Mouse (Mus musculus): ENCODE data around the gene Xpo5. TPM values are rescaled to one million over a fixed set of nuclear protein-coding genes. Genes with fewer than 3 reads are reported as not detected.

The Xpo5 gene
- polyA plus RNA-seq, 1 experiment: 57.0 TPM

DNA sequence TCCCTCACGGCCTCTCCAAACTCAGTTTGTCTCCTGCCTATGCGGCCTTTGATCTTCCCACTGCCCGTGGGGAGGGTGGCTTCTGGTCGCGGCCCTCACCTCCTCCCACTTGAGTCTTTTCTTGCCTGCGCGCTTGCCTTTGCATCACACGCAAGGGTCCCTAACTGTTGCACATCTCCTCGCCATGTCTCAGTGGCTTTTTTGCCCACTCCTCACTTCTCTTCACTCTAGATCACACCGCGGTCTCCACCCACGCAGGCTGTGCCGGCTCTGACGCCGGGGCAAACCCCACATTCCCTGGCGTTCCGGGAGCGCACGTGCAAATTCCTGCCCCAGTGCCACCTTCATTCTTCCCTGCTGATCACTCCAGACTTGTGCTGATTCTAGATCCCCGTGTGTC is 496 bp downstream of the Xpo5 start:
- TF ChIP-seq CTCF (IDR thresholded peaks at IDR 0.05; ENCODE audit: borderline replicate concordance, extremely low read depth, insufficient read depth, insufficient read length): no peak
- TF ChIP-seq POLR2A (IDR thresholded peaks at IDR 0.05; ENCODE audit: borderline replicate concordance, extremely low read depth, insufficient read depth, insufficient read length, poor library complexity, severe bottlenecking): no peak
- no peak for DNase-seq (ENCODE audit: low read depth)

DNA sequence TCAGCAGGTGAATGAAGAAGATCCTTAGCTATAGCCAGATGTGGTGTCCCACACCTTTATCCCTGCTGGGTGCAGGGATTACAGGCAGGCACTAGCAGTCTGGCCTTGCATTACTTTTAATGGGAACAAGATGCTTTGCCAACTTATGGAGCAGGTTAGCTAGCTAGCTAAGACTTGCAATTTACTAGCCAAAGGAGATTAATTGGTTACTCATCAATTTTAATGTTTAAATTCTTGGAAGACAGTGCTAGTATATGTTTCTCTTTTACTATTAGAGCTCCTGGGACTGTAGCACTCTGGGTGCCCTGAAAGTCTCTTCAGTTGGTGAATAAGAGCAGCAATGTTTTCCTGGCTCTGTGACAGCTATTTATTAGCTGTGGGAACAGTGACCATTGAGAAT is 4.1 kb downstream of the Xpo5 start:
- TF ChIP-seq POLR2A (IDR thresholded peaks at IDR 0.05; ENCODE audit: borderline replicate concordance, extremely low read depth, insufficient read depth, insufficient read length, poor library complexity, severe bottlenecking) (no peak), CTCF (IDR thresholded peaks at IDR 0.05; ENCODE audit: borderline replicate concordance, extremely low read depth, insufficient read depth, insufficient read length) (no peak)
- no peak for DNase-seq (ENCODE audit: low read depth)

DNA sequence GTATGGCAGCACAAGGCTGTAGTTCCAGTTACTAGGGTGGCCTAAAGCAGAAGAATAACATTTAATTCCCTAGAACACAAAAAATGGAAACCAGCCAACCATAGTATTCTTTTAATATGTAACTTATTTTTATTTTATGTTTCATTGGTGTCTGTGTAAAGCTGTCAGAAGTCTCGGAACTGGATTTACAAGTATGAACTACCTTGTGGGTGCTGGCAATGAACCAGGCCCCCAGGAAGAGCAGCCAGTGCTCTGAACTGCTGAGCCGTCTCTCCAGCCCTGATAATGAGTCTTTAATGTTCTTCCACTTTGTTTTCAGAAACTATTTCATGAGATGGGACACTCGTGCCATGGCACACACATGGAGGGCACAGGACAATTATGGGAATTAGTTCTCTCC is 8.0 kb downstream of the Xpo5 start:
- TF ChIP-seq POLR2A (IDR thresholded peaks at IDR 0.05; ENCODE audit: borderline replicate concordance, extremely low read depth, insufficient read depth, insufficient read length, poor library complexity, severe bottlenecking): no peak
- TF ChIP-seq CTCF (IDR thresholded peaks at IDR 0.05; ENCODE audit: borderline replicate concordance, extremely low read depth, insufficient read depth, insufficient read length): no peak
- DNase-seq (ENCODE audit: low read depth): no peak

DNA sequence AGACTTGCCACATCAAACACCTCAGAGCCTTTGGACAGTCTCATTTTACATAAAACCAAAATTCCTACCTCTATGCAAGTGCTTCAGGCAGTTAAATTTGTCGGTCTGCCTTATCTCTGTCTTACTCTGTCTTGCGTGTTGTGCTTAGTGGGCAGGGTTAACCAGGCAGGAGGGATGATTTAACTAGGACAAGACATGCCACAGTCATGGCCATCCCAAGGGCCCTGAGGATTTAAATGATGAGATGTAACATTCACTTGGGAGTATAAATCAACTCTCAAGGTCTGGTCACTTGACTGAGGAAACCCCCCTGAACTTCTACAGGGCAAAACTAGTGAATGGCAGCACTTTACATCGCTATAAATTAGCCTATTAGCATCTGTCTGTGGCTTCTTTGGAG is 19.0 kb downstream of the Xpo5 start:
- no peak for DNase-seq (ENCODE audit: low read depth)
- TF ChIP-seq POLR2A (IDR thresholded peaks at IDR 0.05; ENCODE audit: borderline replicate concordance, extremely low read depth, insufficient read depth, insufficient read length, poor library complexity, severe bottlenecking): no peak
- TF ChIP-seq CTCF (IDR thresholded peaks at IDR 0.05; ENCODE audit: borderline replicate concordance, extremely low read depth, insufficient read depth, insufficient read length): no peak

DNA sequence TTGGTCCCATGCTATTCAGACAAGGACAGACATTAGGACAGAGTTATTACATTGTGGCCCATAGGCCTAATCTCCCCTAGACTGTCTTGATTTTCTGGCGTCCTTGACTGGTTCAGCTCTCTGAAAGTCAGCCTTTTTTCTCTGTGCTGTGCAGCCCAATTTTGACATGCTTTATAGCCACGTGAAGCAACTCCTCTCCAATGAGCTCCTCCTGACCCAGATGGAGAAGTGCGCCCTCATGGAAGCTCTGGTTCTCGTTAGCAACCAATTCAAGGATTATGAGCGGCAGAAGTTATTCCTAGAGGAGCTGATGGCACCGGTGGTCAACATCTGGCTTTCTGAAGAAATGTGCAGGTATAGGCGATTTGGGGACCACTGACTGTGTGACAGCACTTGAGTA is 25.0 kb downstream of the Xpo5 start:
- TF ChIP-seq CTCF (IDR thresholded peaks at IDR 0.05; ENCODE audit: borderline replicate concordance, extremely low read depth, insufficient read depth, insufficient read length) (no peak), POLR2A (IDR thresholded peaks at IDR 0.05; ENCODE audit: borderline replicate concordance, extremely low read depth, insufficient read depth, insufficient read length, poor library complexity, severe bottlenecking) (no peak)
- no peak for DNase-seq (ENCODE audit: low read depth)

DNA sequence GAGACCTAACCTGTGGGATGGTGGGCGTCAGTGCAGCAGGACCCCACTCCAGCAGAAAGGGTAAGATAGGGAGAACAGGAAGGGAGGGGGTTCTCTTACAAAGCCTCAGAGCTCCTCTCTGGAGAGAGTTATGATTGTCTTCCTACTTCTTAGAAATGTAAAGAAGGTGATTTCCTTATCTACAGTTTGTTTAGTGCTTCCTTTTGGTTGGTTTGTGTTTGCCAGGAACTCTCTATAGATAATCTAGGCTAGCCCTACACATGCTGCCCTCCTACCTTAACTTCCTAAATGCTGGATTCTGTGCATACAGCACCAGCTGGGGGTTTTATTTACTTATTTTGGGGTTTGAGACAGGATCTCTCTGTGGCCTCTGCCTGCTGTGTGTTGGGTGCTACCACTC is 33.5 kb downstream of the Xpo5 start:
- TF ChIP-seq POLR2A (IDR thresholded peaks at IDR 0.05; ENCODE audit: borderline replicate concordance, extremely low read depth, insufficient read depth, insufficient read length, poor library complexity, severe bottlenecking) (no peak), CTCF (IDR thresholded peaks at IDR 0.05; ENCODE audit: borderline replicate concordance, extremely low read depth, insufficient read depth, insufficient read length) (no peak)
- DNase-seq (ENCODE audit: low read depth): no peak

DNA sequence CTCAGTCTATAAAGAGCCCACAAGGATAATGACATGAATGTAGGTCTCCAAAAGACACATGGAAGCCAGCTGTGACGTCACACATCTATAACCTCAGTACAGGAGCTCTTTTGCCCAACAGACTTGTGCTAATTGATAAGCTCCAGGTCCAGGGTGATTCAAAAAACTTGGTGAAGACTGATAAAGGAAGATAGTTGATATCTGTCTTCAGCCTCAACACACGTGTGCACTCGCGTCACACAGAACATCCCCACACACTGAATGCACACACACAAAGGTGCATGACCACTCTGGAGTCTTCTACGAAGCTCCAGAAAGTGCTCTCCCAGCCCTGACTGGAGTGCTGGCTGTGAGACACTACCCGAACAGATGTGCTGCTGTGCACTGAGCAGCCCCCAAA is 34.5 kb downstream of the Xpo5 start:
- no peak for DNase-seq (ENCODE audit: low read depth)

DNA sequence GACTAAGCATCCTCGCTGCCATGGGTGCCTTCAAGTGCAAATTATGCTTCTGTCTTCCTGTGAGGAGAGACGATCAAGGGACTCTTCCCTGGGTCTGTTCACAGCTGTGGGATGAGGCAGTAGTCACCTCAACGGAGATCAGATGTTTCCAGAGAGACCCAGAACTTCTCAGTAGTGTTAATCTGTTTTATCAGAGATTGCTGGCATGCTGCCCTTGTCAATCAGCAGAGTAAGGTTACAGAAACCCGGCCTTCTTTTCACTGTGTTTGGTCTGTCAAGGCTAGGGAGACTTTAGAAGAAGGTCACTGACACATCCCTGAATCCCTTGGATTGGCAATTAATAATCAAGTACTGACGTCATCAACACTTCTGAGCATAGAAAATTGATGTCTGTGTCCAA is 34.9 kb downstream of the Xpo5 start:
- TF ChIP-seq POLR2A (IDR thresholded peaks at IDR 0.05; ENCODE audit: borderline replicate concordance, extremely low read depth, insufficient read depth, insufficient read length, poor library complexity, severe bottlenecking): no peak
- TF ChIP-seq CTCF (IDR thresholded peaks at IDR 0.05; ENCODE audit: borderline replicate concordance, extremely low read depth, insufficient read depth, insufficient read length): no peak
- DNase-seq (ENCODE audit: low read depth): no peak

More for the DNA sequence above, 34.5 kb downstream of the Xpo5 start:
- TF ChIP-seq POLR2A (IDR thresholded peaks at IDR 0.05; ENCODE audit: borderline replicate concordance, extremely low read depth, insufficient read depth, insufficient read length, poor library complexity, severe bottlenecking) (no peak), CTCF (IDR thresholded peaks at IDR 0.05; ENCODE audit: borderline replicate concordance, extremely low read depth, insufficient read depth, insufficient read length) (no peak)

DNA sequence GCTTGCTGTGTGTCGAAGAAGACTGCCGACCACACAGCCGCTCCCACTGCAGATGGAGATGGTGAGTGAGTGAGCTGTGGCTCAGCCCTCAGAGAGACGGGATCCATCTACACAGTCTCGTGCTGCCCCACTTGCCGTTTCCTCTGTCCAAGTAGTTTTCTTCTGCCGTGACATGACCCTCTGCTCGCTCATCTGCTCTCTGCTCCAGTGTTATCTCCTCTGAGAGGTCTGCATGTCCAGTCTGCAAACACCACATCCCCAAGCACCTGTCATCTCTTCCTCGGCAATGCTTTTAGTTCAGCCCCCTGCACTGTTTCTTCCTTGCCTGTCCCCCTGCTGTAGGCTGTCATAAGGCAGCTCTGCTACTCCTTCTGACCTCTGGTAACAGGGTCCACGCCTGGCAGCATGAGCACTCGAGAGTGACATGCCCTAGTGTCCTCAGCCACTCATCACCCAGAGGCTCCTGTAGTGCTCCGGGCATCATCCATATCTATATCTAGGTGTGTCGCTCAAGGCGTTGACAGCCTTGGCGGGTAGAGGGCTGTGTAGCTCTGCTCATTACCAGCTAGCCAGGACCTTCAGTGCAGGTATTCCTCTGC is 37.0 kb downstream of the Xpo5 start:
- TF ChIP-seq CTCF (IDR thresholded peaks at IDR 0.05; ENCODE audit: borderline replicate concordance, extremely low read depth, insufficient read depth, insufficient read length) (no peak), POLR2A (IDR thresholded peaks at IDR 0.05; ENCODE audit: borderline replicate concordance, extremely low read depth, insufficient read depth, insufficient read length, poor library complexity, severe bottlenecking) (no peak)
- DNase-seq (ENCODE audit: low read depth): no peak

DNA sequence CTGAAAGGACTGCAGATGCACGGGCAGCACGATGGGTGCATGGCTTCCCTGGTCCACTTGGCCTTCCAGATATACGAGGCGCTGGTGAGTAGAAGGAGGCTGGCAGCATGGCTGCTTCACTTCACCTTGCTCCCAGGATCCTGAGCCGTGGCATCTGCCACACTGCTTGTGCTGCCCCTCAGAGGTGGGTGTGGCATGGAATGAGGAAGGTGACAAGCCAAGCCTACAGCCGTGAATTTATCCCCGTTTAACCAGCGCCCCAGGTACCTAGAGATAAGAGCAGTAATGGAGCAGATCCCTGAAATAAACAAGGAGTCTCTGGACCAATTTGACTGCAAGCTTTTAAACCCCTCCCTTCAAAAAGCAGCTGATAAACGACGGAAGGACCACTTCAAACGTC is 38.9 kb downstream of the Xpo5 start:
- TF ChIP-seq POLR2A (IDR thresholded peaks at IDR 0.05; ENCODE audit: borderline replicate concordance, extremely low read depth, insufficient read depth, insufficient read length, poor library complexity, severe bottlenecking) (no peak), CTCF (IDR thresholded peaks at IDR 0.05; ENCODE audit: borderline replicate concordance, extremely low read depth, insufficient read depth, insufficient read length) (no peak)
- no peak for DNase-seq (ENCODE audit: low read depth)

DNA sequence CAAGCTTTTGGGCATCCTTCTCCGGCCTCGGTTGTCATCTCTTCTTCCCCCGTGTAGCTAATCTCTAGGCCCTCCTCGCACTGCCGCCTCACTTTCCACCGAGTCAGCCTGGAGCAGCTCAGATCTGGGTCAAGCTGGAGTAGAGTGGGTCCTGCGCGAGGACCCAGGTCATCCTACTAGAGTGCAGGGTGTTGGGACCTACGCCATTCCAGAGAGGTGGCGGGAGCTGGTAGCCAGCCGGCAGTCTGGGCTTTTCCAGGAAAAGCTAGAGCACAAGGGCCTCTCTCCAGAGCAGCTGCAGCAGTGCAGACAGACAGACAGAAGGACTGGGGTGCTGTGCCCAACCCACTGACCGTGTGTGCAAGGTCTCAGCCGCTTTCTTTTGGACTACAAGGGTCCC is 39.7 kb downstream of the Xpo5 start:
- TF ChIP-seq POLR2A (IDR thresholded peaks at IDR 0.05; ENCODE audit: borderline replicate concordance, extremely low read depth, insufficient read depth, insufficient read length, poor library complexity, severe bottlenecking): no peak
- TF ChIP-seq CTCF (IDR thresholded peaks at IDR 0.05; ENCODE audit: borderline replicate concordance, extremely low read depth, insufficient read depth, insufficient read length): no peak
- DNase-seq (ENCODE audit: low read depth): no peak

DNA sequence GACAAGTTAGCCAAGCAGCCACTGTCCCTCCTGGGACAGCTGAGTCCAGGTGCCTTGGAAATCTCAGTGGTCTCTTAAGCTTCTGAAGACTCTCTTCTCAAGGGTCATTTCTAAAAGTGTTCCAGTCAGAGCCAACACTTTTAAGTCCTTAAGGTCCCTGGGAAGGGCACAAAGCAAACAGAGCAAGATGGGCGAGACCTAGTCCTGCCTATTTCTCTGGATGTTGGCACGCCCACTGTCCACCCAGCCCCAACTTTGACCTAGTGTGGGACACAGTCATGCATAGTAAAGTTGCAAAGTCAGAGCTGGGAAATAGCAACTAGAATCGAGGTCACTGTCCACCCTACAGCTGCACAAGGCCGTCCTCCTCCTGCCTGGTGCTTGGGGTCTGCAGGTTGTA is 40.4 kb downstream of the Xpo5 start:
- no peak for TF ChIP-seq CTCF (IDR thresholded peaks at IDR 0.05; ENCODE audit: borderline replicate concordance, extremely low read depth, insufficient read depth, insufficient read length)
- TF ChIP-seq POLR2A (IDR thresholded peaks at IDR 0.05; ENCODE audit: borderline replicate concordance, extremely low read depth, insufficient read depth, insufficient read length, poor library complexity, severe bottlenecking): no peak
- DNase-seq (ENCODE audit: low read depth): no peak

All from brain, embryonic 14.5 days (tissue).